Mouse (Mus musculus) neural tube, embryonic 15.5 days (tissue): Measurements from ENCODE around the gene Dapk3. TPM values are rescaled to one million over a fixed set of nuclear protein-coding genes. Genes with fewer than 3 reads are reported as not detected.
"Not testable (repeated sequence)": the region's sequence is repeated elsewhere in the genome, so short reads cannot be mapped to it uniquely, and the experiment has no call there.

Experiments
- ATAC-seq: fragments of 200-750 bp; cut with Nextera tagmentation; 2 replicates; pipeline ENCODE4 v1.8.0; 2017; ENCODE audit warnings: mild to moderate bottlenecking, moderate TSS enrichment, moderate library complexity; ENCODE audit not compliant: low FRiP score
- H3K27ac ChIP-seq: fragments of 300-500 bp; sonication (generic); replicated peaks from 2 replicates; pipeline ENCODE4 v1.5.1; 2015; ENCODE audit warnings: mild to moderate bottlenecking, inconsistent platforms
- H3K27me3 ChIP-seq: fragments of 300-500 bp; sonication (generic); replicated peaks from 2 replicates; pipeline ENCODE4 v1.6.1; 2015; ENCODE audit warnings: inconsistent platforms
- H3K36me3 ChIP-seq: fragments of 300-500 bp; sonication (generic); 2 replicates; pipeline ENCODE4 v1.6.1; 2015; ENCODE audit warnings: inconsistent platforms
- H3K4me1 ChIP-seq: fragments of 300-500 bp; sonication (generic); 2 replicates; pipeline ENCODE4 v1.6.1; 2015; ENCODE audit warnings: inconsistent platforms
- H3K4me2 ChIP-seq: fragments of 300-500 bp; sonication (generic); 2 replicates; pipeline ENCODE4 v1.6.1; 2015; ENCODE audit warnings: inconsistent platforms, mild to moderate bottlenecking, moderate library complexity
- H3K4me3 ChIP-seq: fragments of 300-500 bp; sonication (generic); replicated peaks from 2 replicates; pipeline ENCODE4 v1.5.1; 2015; ENCODE audit warnings: mild to moderate bottlenecking, inconsistent platforms
- H3K9ac ChIP-seq: fragments of 300-500 bp; sonication (generic); replicated peaks from 2 replicates; pipeline ENCODE4 v1.6.1; 2015; ENCODE audit warnings: mild to moderate bottlenecking, inconsistent platforms
- H3K9me3 ChIP-seq: fragments of 300-500 bp; sonication (generic); replicated peaks from 2 replicates; pipeline ENCODE4 v1.6.1; 2016; ENCODE audit warnings: inconsistent platforms
- WGBS: fragments of 180-500 bp; shearing (Covaris S2); methylation state at CpG from one replicate; pipeline ENCODE4 v1.1.7; 2015; ENCODE audit warnings: mixed read lengths; 5-methylcytosine and 5-hydroxymethylcytosine counted together
- polyA plus RNA-seq: library from polyadenylated mRNA; unstranded; fragments of >200 nt; fragmentation: Nextera tagmentation; extraction: Ambion mirVana; gene quantifications from 2 replicates; pipeline ENCODE4 v1.2.1, GENCODE M21; 2015

Dapk3 gene
- polyA plus RNA-seq, 1 experiment from 2014 or later, result 70.4 TPM

- 92% methylated on average over 6 of the region's 6 CpGs for WGBS
- ATAC-seq, result no peak
- H3K9ac ChIP-seq, result no peak overlapping the region
- H3K4me3 ChIP-seq, result no peak overlapping the region
- H3K27ac ChIP-seq, result no peak overlapping the region
- no peaks in the 10 kb centered on the region for H3K4me1 ChIP-seq
- peaks cover 88% of the 10 kb centered on the region for H3K36me3 ChIP-seq
- H3K4me2 ChIP-seq, result no peak overlapping the region
- no peaks in the 10 kb centered on the region for H3K27me3 ChIP-seq
- H3K9me3 ChIP-seq, result no peaks in the 10 kb centered on the region
Observed at GRCm38 (mm10) chr10:81216810-81217209, 34.0 kb downstream of the Dapk3 start.

GRCm38 (mm10) chr10:81217267-81217666, 34.5 kb downstream of the Dapk3 start:
- H3K9ac ChIP-seq, H3K4me3 ChIP-seq: not testable (repeated sequence)
- 23% methylated on average over 1 of the region's 1 CpGs for WGBS

GRCm38 (mm10) chr10:81217964-81218363, 35.2 kb downstream of the Dapk3 start:
- H3K4me3 ChIP-seq, result no peak overlapping the region
- H3K27me3 ChIP-seq, result no peaks in the 10 kb centered on the region
- H3K9ac ChIP-seq, result no peak overlapping the region
- no peak overlapping the region for H3K27ac ChIP-seq
- 0 out of 2 replicates have a peak, but pooled peaks have one; percentile 35 for ATAC-seq
- no peaks in the 10 kb centered on the region for H3K9me3 ChIP-seq
- WGBS, result 39% methylated on average over 7 of the region's 7 CpGs
- no peaks in the 10 kb centered on the region; the same call in 1 of the 2 replicates for H3K4me1 ChIP-seq
- H3K4me2 ChIP-seq, result no peak overlapping the region
- peaks cover 83% of the 10 kb centered on the region for H3K36me3 ChIP-seq

More at GRCm38 (mm10) chr10:81217267-81217666, 34.5 kb downstream of the Dapk3 start:
- H3K36me3 ChIP-seq, result peaks cover 86% of the 10 kb centered on the region
- not testable (repeated sequence) for H3K27ac ChIP-seq, H3K4me1 ChIP-seq, ATAC-seq, H3K27me3 ChIP-seq, H3K4me2 ChIP-seq, H3K9me3 ChIP-seq

- WGBS, result 90% methylated on average over 5 of the region's 5 CpGs
- H3K27ac ChIP-seq, result no peak overlapping the region
- no peak overlapping the region for H3K4me3 ChIP-seq
- H3K36me3 ChIP-seq, result peaks cover 65% of the 10 kb centered on the region
- no peaks in the 10 kb centered on the region for H3K9me3 ChIP-seq
- no peak overlapping the region for H3K4me2 ChIP-seq
- no peak overlapping the region for H3K9ac ChIP-seq
- no peak for ATAC-seq
- no peaks in the 10 kb centered on the region for H3K27me3 ChIP-seq
- peaks cover 5% of the 10 kb centered on the region; the same call in 1 of the 2 replicates for H3K4me1 ChIP-seq
Observed at GRCm38 (mm10) chr10:81221402-81222015, 38.7 kb downstream of the Dapk3 start.

GRCm38 (mm10) chr10:81223731-81224130, 40.9 kb downstream of the Dapk3 start:
- WGBS, result 51% methylated on average over 2 of the region's 2 CpGs
- not testable (repeated sequence) for ATAC-seq, H3K9me3 ChIP-seq, H3K4me3 ChIP-seq, H3K9ac ChIP-seq, H3K4me2 ChIP-seq, H3K27me3 ChIP-seq, H3K27ac ChIP-seq
- H3K36me3 ChIP-seq, result peaks cover 50% of the 10 kb centered on the region
- H3K4me1 ChIP-seq, result peaks cover 19% of the 10 kb centered on the region

- Histone ChIP-seq H3K4me3 (peak overlapping the region; percentile 73), H3K27ac (peak overlapping the region; percentile 94), H3K4me2 (peak overlapping the region; percentile 80), H3K27me3 (no peaks in the 10 kb centered on the region), H3K9ac (peak overlapping the region; percentile 85), H3K9me3 (no peaks in the 10 kb centered on the region), H3K36me3 (peaks cover 4% of the 10 kb centered on the region), H3K4me1 (peaks cover 58% of the 10 kb centered on the region)
- WGBS, result 5% methylated on average over 20 of the region's 20 CpGs
- ATAC-seq, result peak; percentile 14; the same call in 1 of the 2 replicates
Observed at GRCm38 (mm10) chr10:81229735-81230437, 47.1 kb downstream of the Dapk3 start.

- peak within 1 kb of the TSS; percentile 85 for H3K9ac ChIP-seq
- no peaks in the 10 kb centered on the region for H3K27me3 ChIP-seq
- peak within 1 kb of the TSS; percentile 94 for H3K27ac ChIP-seq
- H3K36me3 ChIP-seq, result peaks cover 3% of the 10 kb centered on the region; the same call in 1 of the 2 replicates
- no peaks in the 10 kb centered on the region for H3K9me3 ChIP-seq
- peak; percentile 90 for ATAC-seq
- peak within 1 kb of the TSS; percentile 73 for H3K4me3 ChIP-seq
- WGBS, result 4% methylated on average over 27 of the region's 27 CpGs
- peak within 1 kb of the TSS; percentile 80 for H3K4me2 ChIP-seq
- H3K4me1 ChIP-seq, result peaks cover 58% of the 10 kb centered on the region
Observed at GRCm38 (mm10) chr10:81230438-81231332, 47.9 kb downstream of the Dapk3 start, which contains the start of gene Atcay. Gene Atcay (minus strand): TSS chr10:81230833.

- Histone ChIP-seq H3K27me3 (no peaks in the 10 kb centered on the region), H3K27ac (peak overlapping the region; percentile 94), H3K4me3 (peak overlapping the region; percentile 73), H3K36me3 (no peaks in the 10 kb centered on the region), H3K4me1 (peaks cover 54% of the 10 kb centered on the region), H3K4me2 (peak overlapping the region; percentile 80), H3K9me3 (no peaks in the 10 kb centered on the region), H3K9ac (peak overlapping the region; percentile 21; the same call in 1 of the 2 replicates)
- peak; percentile 1; the same call in 1 of the 2 replicates for ATAC-seq
- WGBS, result 50% methylated on average over 7 of the region's 7 CpGs
Observed at GRCm38 (mm10) chr10:81231436-81231835, 48.6 kb downstream of the Dapk3 start.

GRCm38 (mm10) chr10:81232580-81233225, 49.9 kb downstream of the Dapk3 start, which contains the start of gene Zfr2:
Gene Zfr2 (plus strand): TSS chr10:81233155.
- peak within 1 kb of the TSS; percentile 72 for H3K27ac ChIP-seq

GRCm38 (mm10) chr10:81233226-81233585, 50.4 kb downstream of the Dapk3 start:
- peak; percentile 23 for ATAC-seq
- peaks cover 2% of the 10 kb centered on the region; the same call in 1 of the 2 replicates for H3K27me3 ChIP-seq
- WGBS, result under 1% methylated on average over 27 of the region's 28 CpGs
- H3K4me2 ChIP-seq, result peak overlapping the region; percentile 77
- H3K36me3 ChIP-seq, result no peaks in the 10 kb centered on the region
- H3K4me3 ChIP-seq, result peak overlapping the region; percentile 75
- peak overlapping the region; percentile 72 for H3K27ac ChIP-seq
- peaks cover 45% of the 10 kb centered on the region for H3K4me1 ChIP-seq
- H3K9ac ChIP-seq, result peak overlapping the region; percentile 89
- H3K9me3 ChIP-seq, result no peaks in the 10 kb centered on the region

More at GRCm38 (mm10) chr10:81232580-81233225, 49.9 kb downstream of the Dapk3 start, which contains the start of gene Zfr2:
- H3K9me3 ChIP-seq, result no peaks in the 10 kb centered on the region
- H3K4me2 ChIP-seq, result peak within 1 kb of the TSS; percentile 77
- no peaks in the 10 kb centered on the region for H3K36me3 ChIP-seq
- peaks cover 50% of the 10 kb centered on the region for H3K4me1 ChIP-seq
- WGBS, result 9% methylated on average over 29 of the region's 29 CpGs
- H3K9ac ChIP-seq, result peak within 1 kb of the TSS; percentile 89
- peak within 1 kb of the TSS; percentile 75 for H3K4me3 ChIP-seq
- no peaks in the 10 kb centered on the region for H3K27me3 ChIP-seq
- ATAC-seq, result peak; percentile 80

- peaks cover 35% of the 10 kb centered on the region for H3K4me1 ChIP-seq
- H3K4me2 ChIP-seq, result peak overlapping the region; percentile 77
- peaks cover 9% of the 10 kb centered on the region for H3K27me3 ChIP-seq
- peak overlapping the region; percentile 75 for H3K4me3 ChIP-seq
- H3K9ac ChIP-seq, result no peak overlapping the region
- no peaks in the 10 kb centered on the region for H3K9me3 ChIP-seq
- WGBS, result 86% methylated on average over 6 of the region's 6 CpGs
- no peaks in the 10 kb centered on the region for H3K36me3 ChIP-seq
- no peak for ATAC-seq
- H3K27ac ChIP-seq, result no peak overlapping the region
Observed at GRCm38 (mm10) chr10:81234206-81234605, 51.4 kb downstream of the Dapk3 start.
